Mouse (Mus musculus) ES-Bruce4 (cell line): ENCODE data around the gene Pard3.

Source experiments
- CTCF ChIP-seq: IDR thresholded peaks from one replicate; pipeline ENCODE4 v1.8.1; 2011; ENCODE audit warnings: low read depth, low read length
- POLR2A ChIP-seq: IDR thresholded peaks from one replicate; pipeline ENCODE4 v1.8.1; 2011; ENCODE audit warnings: low read length; ENCODE audit not compliant: insufficient read depth

DNA sequence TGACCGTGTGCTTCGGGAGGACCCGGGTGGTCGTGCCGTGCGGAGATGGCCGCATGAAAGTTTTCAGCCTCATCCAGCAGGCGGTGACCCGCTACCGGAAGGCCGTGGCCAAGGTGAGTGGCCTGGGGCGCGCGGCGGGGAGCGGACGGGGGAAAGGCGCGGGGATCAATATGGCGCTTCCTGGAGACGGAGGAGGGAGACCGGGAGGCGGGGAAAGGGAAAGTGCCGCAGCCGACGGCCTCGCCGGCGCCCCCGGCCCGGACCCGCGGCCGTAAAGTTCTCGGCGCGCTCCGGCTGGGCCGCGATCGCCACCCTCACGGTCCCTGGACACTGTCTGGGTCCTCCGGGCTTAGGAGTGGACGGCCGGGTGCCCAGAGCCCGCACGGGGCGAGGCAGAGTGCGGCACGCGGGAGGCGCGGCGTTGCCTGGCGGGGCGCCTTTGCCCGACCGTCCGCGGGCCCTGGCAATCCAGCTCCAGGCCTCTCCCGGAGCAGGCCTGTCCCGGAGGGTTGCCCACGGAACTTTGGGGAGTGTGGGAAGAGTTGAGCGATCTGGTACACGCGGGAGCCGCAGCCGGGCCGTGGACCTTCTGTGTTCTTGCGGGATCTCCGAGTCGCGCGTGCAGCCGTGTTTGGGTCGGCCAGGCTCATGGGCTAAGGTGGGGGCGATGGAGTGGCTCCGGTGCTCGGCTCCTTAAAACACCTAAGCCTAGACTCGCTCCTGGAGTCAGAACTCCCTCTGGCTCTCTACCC is 844 bp downstream of the Pard3 start:
- no peak for TF ChIP-seq POLR2A
- no peak for TF ChIP-seq CTCF
